Mouse (Mus musculus) stomach, postnatal 0 days (tissue): Measurements from ENCODE around the gene Vav2. TPM values are rescaled to one million over a fixed set of nuclear protein-coding genes. Genes with fewer than 3 reads are reported as not detected.

ENCODE experiments used
- ATAC-seq: fragments of 200-750 bp; cut with Nextera tagmentation; 2 replicates; pipeline ENCODE4 v1.8.0; 2017; ENCODE audit not compliant: low FRiP score, low TSS enrichment
- DNase-seq: peaks from one replicate; pipeline ENCODE4 v3.0.0-alpha.2; 2016; ENCODE audit warnings: low spot score
- H3K27ac ChIP-seq: fragments of 300-500 bp; sonication (generic); replicated peaks from 2 replicates; pipeline ENCODE4 v1.5.1; 2014; ENCODE audit warnings: mild to moderate bottlenecking, control low read depth
- H3K27me3 ChIP-seq: fragments of 300-500 bp; sonication (generic); 2 replicates; pipeline ENCODE4 v1.6.1; 2014; ENCODE audit warnings: low read length; ENCODE audit not compliant: control insufficient read depth, insufficient read depth
- H3K36me3 ChIP-seq: fragments of 300-500 bp; sonication (generic); 2 replicates; pipeline ENCODE4 v1.6.1; 2014; ENCODE audit warnings: low read length, mixed read lengths; ENCODE audit not compliant: control insufficient read depth, insufficient read depth
- H3K4me1 ChIP-seq: fragments of 300-500 bp; sonication (generic); replicated peaks from 2 replicates; pipeline ENCODE4 v1.6.1; 2014; ENCODE audit warnings: antibody characterized with exemption; ENCODE audit not compliant: control insufficient read depth, insufficient read depth
- H3K4me2 ChIP-seq: fragments of 300-500 bp; sonication (generic); replicated peaks from 2 replicates; pipeline ENCODE4 v1.6.1; 2014; ENCODE audit warnings: low read depth, mild to moderate bottlenecking, control low read depth, moderate library complexity
- H3K4me3 ChIP-seq: fragments of 300-500 bp; sonication (generic); 2 replicates; pipeline ENCODE4 v1.5.1; 2014; ENCODE audit warnings: low read depth, low read length, control low read depth
- H3K9ac ChIP-seq: fragments of 300-500 bp; sonication (generic); 2 replicates; pipeline ENCODE4 v1.6.1; 2014; ENCODE audit warnings: mild to moderate bottlenecking, low read length, control low read depth, mixed read lengths
- H3K9me3 ChIP-seq: fragments of 300-500 bp; sonication (generic); 2 replicates; pipeline ENCODE4 v1.6.1; 2016; ENCODE audit warnings: low read length; ENCODE audit not compliant: control insufficient read depth
- CTCF ChIP-seq: IDR thresholded peaks from 2 replicates; pipeline ENCODE4 v1.5.1; 2016; ENCODE audit warnings: antibody characterized with exemption, low read depth, mild to moderate bottlenecking, moderate library complexity
- EP300 ChIP-seq: optimal IDR thresholded peaks from 2 replicates; pipeline ENCODE3; 2016; ENCODE audit warnings: antibody characterized with exemption
- WGBS: fragments of 180-500 bp; shearing (Covaris S2); extraction: QIAGEN DNeasy Blood & Tissue Kit; methylation state at CpG from one replicate; pipeline ENCODE4 v1.1.7; 2014; 5-methylcytosine and 5-hydroxymethylcytosine counted together
- polyA plus RNA-seq: library from polyadenylated mRNA; unstranded; fragments of >200 nt; fragmentation: Nextera tagmentation; extraction: Ambion mirVana; gene quantifications from 2 replicates; pipeline ENCODE4 v1.2.1, GENCODE M21; 2015

Vav2 gene
- polyA plus RNA-seq, 1 experiment from 2014 or later, result 2.7 TPM

DNA sequence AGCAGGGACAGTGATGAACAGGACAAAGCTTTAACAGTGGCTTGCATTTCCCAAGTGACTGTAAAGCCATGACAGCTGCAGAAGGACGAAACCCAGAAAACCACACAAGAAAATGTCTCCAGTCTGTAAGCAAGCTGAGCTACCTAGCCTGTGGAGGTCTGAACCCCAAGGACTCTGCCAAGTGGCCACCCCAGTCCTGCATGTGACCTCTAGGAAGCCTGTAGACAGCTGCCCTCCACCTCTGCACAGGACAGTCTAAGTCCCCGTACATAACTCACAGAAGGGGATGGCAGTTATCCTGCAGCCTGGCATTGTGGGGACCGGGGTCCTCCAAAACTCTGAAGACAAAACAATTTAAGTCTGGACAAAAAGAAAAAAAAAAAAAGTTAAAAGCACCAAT lies 19.1 kb upstream of the Vav2 start:
- Histone ChIP-seq H3K4me3 (no peak overlapping the region), H3K4me2 (no peak overlapping the region), H3K9me3 (no peaks in the 10 kb centered on the region), H3K27me3 (no peaks in the 10 kb centered on the region), H3K4me1 (no peaks in the 10 kb centered on the region), H3K9ac (no peak overlapping the region; the same call in 1 of the 2 replicates), H3K36me3 (peaks cover 43% of the 10 kb centered on the region), H3K27ac (no peak overlapping the region)
- ATAC-seq, result no peak
- TF ChIP-seq CTCF (no peak), EP300 (no peak)
- DNase-seq, result no peak
- 94% methylated on average over 3 of the region's 3 CpGs for WGBS

DNA sequence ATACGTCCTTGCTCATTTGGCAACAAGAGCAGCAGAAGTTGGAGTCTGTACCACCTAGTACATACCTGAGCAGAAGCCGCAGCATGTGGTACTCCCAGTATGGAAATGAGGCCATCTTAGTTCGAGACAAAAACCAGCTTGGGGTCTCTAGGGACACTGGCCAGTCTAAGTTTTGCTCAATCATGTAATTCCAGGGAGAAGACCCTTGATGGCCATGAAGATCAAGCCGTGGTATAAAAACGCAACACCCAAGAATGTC lies 16.5 kb upstream of the Vav2 start:
- no peaks in the 10 kb centered on the region for H3K27me3 ChIP-seq
- TF ChIP-seq EP300, result no peak
- TF ChIP-seq CTCF, result no peak
- H3K4me2 ChIP-seq, result no peak overlapping the region
- H3K4me1 ChIP-seq, result no peaks in the 10 kb centered on the region
- peaks cover 21% of the 10 kb centered on the region for H3K36me3 ChIP-seq
- DNase-seq (no peak), ATAC-seq (no peak)
- no peak overlapping the region for H3K9ac ChIP-seq
- no peaks in the 10 kb centered on the region for H3K9me3 ChIP-seq
- no peak overlapping the region for H3K4me3 ChIP-seq
- WGBS, result 70% methylated on average over 5 of the region's 5 CpGs
- no peak overlapping the region for H3K27ac ChIP-seq

DNA sequence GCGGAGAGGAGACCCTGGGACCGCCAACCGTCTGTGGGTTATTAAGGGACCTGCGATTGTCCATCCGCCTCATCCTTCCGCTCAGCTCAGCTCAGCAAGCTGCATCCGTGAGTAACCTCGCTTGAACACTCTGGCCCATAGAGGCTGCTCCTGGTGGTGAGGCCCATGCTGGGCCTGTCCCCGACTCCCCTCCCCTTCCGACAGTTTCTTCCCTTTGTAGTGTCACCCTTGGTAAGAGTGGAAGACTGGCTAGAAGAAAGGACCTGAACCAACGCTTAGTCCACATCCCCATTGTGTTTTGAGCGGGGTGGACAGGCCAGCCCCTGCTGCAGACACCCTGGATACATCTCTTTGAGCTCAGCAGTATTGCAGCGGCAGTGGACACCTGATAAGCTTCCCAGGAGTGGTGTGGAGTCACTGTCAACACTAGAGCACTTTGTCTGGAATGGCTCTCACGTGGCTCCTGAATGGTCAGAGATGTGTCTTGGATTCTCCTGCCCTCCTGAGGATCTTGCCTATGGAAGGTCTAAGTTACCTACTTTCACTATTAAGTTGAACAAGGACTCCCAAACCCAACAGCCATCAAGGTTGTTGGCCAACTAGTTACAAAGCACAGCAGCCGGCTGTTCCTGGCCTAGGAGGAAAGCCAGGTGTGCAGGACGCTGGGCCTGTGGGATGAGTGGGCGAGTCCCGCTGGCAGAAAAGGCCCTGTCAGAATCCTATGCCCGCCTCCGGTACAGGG lies 16.0 kb upstream of the Vav2 start:
- Histone ChIP-seq H3K4me3 (peak overlapping the region; percentile 50), H3K9ac (peak overlapping the region; percentile 70), H3K27ac (peak overlapping the region; percentile 73), H3K9me3 (no peaks in the 10 kb centered on the region), H3K27me3 (no peaks in the 10 kb centered on the region), H3K36me3 (peaks cover 16% of the 10 kb centered on the region), H3K4me1 (no peaks in the 10 kb centered on the region), H3K4me2 (peak overlapping the region; percentile 79)
- TF ChIP-seq CTCF (no peak), EP300 (no peak)
- WGBS, result 28% methylated on average over 20 of the region's 20 CpGs
- DNase-seq, result no peak
- peak; percentile 48 for ATAC-seq

DNA sequence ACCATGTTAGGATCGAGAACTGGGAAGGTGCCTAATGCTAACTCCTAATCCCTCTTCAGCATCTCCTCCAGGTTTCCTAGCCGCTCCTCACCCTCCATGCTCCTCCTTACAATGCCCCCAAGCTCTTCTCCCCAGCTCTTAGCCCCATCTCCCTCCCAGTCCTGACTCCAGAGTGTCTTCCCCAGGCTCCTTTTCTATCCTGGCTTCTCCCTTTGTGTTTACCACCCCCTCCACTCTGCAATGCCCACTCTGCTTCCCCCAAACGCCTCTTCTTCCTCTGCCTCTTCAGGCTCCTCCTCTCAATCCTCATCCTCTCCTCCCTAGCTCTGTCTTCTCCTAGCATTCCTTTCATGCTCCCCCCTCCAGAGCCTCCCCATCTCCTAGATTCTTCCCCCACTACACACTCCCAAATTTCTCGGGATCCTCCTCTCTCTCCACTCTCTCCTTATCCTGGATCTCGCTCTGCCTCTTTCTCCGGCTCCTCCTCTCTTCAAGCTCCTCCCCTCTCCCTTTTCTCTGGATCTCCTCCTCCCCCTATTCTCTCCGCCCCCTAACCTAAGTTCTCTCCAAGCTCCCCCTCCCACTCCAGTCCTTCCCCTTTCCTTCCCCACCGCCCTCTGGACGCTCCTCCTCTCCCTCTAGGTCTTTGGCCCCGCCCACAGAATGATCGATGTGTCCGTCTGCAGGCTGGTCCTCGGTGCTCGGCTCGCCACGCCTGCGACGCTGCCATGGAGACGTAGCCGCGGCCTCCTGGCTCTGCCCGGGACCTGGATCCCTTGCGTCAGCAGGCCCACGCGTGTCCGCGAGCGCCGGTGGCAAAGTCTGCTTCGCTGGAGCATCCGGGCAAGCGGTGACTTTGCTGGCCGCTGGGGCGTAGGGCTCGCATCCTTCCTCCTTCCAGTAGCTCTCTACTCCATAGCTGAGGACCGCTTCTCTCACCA lies 15.2 kb upstream of the Vav2 start, which contains the start of gene Brd3os:
TSS of gene Brd3os (plus strand) at position 558 of the 941 bp plus-strand sequence.
- ATAC-seq (peak; percentile 91), DNase-seq (peak; percentile 97)
- Histone ChIP-seq H3K27me3 (no peaks in the 10 kb centered on the region), H3K9ac (peak within 1 kb of the TSS; percentile 70), H3K4me3 (peak within 1 kb of the TSS; percentile 50), H3K9me3 (no peaks in the 10 kb centered on the region), H3K36me3 (peaks cover 11% of the 10 kb centered on the region), H3K27ac (peak within 1 kb of the TSS; percentile 73), H3K4me2 (peak within 1 kb of the TSS; percentile 79), H3K4me1 (no peaks in the 10 kb centered on the region)
- WGBS, result 1% methylated on average over 36 of the region's 36 CpGs
- TF ChIP-seq CTCF (no peak), EP300 (no peak)

DNA sequence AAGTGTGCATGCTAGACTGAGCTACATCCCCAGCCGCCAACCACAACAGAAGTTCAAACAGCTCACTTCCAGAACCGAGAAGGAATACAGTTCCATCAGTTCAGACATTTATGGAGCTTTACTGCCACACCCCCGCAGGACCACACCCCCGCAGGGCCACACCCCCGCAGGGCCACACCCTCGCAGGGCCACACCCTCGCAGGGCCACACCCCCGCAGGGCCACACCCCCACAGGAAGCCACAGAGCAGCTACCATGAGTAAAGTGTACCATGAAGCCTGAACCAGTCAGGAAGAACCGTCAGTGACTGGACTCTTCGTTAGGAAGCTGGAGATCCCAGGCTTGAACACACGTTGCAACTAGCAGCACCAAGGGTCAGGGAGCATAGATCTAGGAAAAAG lies 11.4 kb upstream of the Vav2 start:
- Histone ChIP-seq H3K4me1 (no peaks in the 10 kb centered on the region), H3K27ac (no peak overlapping the region), H3K9ac (no peak overlapping the region), H3K4me2 (no peak overlapping the region), H3K36me3 (no peaks in the 10 kb centered on the region), H3K9me3 (no peaks in the 10 kb centered on the region), H3K27me3 (no peaks in the 10 kb centered on the region), H3K4me3 (no peak overlapping the region)
- ATAC-seq (peak; percentile 51), DNase-seq (peak; percentile 69)
- TF ChIP-seq CTCF (no peak), EP300 (no peak)
- WGBS, result 15% methylated on average over 11 of the region's 11 CpGs

DNA sequence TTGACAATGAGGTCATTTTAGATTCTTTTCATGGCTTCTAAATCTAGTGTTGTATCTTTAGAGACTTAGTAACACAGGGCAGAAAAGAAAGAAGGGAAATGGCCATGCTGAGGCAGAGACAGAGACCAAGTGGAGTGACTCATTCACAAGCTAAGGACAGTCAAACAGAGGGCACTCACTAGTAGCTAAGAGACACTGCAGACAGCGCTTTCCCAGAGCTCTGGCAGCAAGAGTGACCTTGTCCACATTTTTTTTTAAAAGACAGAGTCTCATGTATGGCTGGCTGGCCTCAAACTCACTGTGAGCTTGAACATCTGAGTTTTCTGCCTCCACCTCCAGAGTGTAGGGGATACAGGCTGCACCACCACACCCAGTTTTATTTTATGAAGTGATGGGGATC lies 11.0 kb upstream of the Vav2 start:
- 64% methylated on average over 1 of the region's 1 CpGs for WGBS
- DNase-seq (no peak), ATAC-seq (no peak)
- no peaks in the 10 kb centered on the region for H3K4me1 ChIP-seq
- H3K36me3 ChIP-seq, result no peaks in the 10 kb centered on the region
- no peak overlapping the region for H3K4me3 ChIP-seq
- H3K9ac ChIP-seq, result no peak overlapping the region
- no peak overlapping the region for H3K27ac ChIP-seq
- no peaks in the 10 kb centered on the region for H3K27me3 ChIP-seq
- H3K4me2 ChIP-seq, result no peak overlapping the region
- TF ChIP-seq CTCF (no peak), EP300 (no peak)
- no peaks in the 10 kb centered on the region for H3K9me3 ChIP-seq
